Mouse (Mus musculus) CD4-positive, CD25-positive, alpha-beta regulatory T cell, adult 4 months (primary cell): ENCODE data around the gene Mef2b. TPM values are rescaled to one million over a fixed set of nuclear protein-coding genes. Genes with fewer than 3 reads are reported as not detected.

Experiments
- ATAC-seq: one replicate; pipeline ENCODE4 v1.8.0; 2017
- polyA plus RNA-seq, 2 experiments: library from polyadenylated mRNA; unstranded; fragments of 100-300 nt; shearing (Covaris generic); gene quantifications; one replicate each; pipeline ENCODE4 v1.2.1; 2017

The Mef2b gene
- polyA plus RNA-seq, 2 experiments from 2014 or later = 1.5 TPM; not detected in 1

DNA sequence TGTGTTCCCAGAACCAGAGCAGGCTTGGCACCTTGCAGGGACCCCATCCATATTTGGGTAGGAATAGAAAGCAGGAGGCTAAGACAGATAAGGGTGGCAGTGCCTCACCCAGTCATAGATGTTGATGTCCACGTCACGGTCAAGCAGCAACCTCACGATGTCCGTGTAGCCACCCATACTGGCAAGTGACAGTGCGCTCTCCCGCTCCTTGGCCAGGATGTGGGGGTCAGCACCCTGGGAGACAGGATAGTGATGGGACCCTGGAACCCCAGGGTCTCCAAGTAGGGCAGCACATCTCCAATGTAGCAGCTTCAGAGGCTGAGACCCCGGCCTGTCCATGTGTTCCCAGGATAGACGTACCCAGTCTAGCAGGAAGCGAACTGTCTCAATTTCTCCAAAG lies 4.6 kb upstream of the Mef2b start:
- no peak for ATAC-seq

DNA sequence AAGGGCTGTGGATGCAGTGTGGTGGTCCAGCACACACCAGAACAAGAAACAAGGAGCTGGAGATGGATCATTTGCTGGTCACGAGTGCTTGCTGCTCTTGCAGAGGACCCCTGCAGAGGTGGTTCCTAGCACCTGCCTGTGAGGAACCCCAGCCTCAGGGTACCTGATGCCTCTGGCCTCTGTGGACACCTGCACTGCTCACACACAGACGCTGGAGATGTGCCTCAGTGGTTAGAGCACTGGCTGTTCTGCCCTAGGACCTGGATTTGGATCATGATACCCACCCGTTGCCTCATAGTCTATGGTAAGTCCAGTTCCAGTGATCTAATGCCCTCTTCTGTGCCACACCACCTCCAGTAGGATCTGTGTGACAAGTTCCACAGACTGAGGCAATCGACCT lies 2.9 kb upstream of the Mef2b start:
- ATAC-seq = no peak

DNA sequence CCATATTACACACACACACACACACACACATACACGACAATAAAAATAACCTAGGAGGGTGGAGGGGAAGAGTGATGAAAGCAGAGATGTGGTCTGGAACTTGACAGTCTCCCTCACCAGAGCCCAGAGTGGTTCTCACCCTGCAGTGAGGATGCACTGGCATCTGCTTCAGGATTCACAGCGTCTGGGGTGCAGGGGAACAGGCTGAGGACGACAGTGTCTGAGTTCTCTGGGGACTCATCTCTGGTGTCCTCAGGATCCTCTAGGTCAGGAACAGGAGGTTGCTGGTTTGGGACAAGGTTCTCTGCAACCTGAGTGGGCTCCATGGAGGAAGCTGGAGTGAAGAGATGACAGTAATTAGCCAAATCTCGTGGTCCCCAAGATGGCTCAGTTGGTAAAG lies 1.6 kb upstream of the Mef2b start:
- no peak for ATAC-seq

DNA sequence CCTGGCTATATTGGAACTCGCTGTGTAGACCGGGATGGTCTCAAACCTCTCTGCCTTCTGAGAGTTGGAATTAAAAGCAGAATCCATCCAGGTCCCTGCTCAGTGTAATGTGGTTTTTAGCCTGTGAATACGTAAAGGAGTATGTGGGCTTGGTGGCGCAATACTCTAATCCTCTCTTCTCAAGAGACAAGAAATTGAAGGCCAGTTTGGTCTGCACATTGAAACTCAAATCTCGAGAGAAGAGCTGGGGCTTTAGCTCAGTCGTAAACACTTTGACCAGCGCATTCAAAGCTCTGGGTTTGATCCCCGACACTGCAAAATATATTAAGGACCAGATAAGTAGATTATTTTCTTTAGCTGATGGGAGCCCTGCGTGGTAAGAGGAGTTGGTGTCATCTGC lies 470 bp downstream of the Mef2b start:
- no peak for ATAC-seq

DNA sequence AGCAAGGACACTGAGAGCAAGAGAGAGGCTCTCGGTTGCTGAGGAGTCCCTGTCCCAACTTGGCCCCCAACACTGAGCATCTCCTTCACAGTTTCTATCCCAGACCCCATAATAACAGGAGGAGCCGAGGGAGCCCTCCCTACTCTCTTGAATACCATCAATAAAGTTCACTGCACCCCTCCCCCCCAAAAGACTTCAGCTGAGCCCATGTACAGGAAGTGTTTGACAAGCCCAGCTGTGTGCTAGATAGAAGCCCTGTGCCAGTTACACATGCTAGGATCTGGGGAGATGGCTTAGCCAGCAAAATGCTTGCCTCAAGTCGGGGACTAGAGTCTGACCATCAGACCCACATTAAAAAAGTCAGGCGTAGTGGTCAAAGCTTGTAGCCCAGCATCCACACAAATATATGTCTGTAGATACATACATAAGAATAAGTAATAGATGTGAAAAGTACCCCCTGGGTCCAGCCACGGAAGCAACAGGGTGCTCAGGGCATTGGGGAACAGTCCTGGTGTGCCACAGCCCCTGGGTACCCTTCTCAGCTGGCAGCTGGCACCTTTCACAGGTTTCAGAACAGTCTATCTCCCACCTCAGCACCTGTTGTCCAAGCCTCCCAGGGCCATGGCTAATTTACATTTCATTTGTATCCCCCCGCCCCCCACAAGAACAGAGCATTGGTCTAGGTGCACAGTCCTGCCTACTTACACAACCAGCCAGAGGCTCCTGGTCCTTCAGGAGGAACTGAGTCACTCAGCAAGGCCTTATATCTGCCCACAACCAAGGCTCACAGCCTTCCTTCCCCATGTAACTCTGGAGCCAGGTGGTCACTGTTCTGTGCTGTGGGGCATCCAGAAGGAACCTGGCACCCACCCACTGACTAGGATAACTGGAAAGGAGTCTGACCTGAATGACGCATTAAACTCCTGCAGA lies 8.4 kb downstream of the Mef2b start:
- ATAC-seq = no peak

DNA sequence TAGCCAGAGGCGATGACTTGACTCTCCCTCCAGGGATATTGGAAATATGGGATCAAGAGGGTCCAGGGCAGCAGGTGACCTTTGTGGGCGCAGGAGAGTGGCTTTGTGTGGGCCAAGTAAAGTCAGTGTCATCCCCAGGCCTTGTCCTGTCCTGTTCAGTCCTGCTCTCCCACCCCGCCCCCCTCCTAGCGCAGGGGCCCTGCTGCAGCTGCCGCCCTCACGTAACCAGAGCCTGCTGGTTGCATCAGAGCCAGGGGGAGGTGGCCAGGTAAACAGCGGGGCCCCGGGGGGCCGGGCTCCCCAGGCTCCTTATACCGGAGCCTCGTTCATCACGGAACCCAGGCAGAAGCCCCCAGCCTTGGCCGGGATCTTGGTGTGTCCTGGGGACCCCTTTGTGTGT lies 10.6 kb downstream of the Mef2b start:
- ATAC-seq = no peak

DNA sequence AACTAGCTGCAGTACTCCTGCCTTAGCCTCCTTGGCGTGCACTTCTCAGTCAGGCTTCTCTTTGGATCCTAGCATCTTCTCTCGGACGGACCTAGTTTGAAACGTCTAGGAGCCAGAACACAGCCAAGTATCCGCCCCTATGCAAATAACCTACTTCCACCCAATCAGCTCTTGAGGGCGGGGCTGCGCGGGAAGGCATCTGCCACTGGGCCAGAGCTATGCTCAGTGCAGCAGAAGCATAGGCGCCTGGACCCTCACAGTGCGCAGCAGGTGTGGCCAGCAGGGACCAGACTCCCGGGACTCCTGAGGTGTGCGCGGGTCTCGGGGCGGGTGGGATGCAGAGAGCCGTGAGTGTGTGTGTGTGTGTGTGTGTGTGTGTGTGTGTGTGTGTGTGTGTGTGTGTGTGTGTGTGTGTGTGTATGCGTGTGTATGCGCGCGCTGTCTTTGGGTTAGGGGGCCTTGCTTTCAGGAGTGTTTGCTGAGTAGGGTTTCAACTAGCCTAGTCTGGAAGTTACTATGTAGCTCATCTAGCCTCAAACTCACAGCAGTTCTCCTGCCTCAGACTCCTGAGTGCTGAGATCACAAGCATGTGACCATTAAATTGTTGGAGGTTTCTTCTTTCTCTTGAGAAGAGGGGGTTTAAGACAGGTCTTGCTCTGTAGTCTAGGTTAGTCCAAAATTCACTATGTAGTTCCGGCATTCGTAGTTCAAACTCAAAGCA lies 13.2 kb downstream of the Mef2b start:
- peak; percentile 94 for ATAC-seq

DNA sequence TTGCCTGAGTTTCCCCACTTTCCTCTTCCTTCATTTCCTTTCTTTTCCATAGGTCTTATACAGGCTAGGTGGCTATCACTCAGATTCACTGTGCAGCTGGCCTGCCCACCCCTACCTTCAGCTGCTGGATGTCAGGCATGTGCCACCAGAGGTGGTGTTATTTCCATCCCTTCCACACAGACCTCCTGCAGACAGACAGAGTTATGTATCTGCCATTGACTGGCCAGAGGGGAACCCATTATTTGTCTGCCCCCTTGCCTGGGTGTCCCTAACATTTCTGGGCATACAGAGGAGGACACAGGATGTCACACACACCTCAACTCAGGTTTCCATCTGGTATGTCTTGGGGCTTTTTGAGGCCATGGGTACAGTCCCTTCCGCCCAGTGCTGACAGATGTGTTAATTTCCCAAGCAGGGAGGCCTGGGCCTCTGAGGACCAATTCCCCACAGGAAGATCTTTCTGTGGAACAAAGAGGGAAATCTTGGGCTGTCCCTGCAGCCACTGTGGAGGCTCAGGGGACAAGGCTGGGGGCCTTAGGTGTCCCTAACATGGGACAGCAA lies 17.8 kb downstream of the Mef2b start:
- no peak for ATAC-seq

DNA sequence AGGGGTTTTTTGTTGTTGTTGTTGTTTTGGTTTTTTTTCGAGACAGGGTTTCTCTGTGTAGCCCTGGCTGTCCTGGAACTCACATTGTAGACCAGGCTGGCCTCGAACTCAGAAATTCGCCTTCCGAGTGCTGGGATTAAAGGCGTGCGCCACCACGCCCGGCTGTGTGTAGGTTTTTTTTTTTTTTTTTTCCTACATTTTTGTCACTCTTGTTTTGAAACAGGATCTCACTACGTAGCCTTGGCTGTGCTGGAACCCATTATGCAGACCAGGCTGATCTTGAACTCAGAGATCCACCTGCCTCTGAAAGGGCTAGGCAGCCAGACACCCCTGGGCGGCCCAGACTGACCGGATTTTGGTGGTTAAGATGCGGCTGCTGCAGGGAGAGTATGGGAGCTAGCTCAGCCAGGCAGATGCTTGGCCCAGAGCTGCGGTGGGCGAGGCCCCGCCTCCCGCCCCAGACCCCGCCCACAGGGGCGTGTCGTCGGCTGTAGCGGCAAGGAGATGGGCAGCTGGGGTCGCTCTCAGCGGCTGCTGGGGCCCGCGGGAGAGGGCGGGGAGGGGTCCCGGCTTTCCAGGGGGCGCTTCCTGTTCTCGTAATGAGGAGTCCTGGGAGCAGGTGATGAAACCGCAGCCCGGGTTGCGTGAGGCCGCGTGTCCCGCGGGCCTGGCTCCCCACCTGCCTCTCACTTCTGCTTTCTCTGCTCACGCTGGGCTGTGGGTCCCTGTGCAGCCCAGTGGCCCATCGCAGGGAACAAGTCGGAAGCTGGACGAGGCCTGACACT lies 18.8 kb downstream of the Mef2b start:
- peak; percentile 76 for ATAC-seq

DNA sequence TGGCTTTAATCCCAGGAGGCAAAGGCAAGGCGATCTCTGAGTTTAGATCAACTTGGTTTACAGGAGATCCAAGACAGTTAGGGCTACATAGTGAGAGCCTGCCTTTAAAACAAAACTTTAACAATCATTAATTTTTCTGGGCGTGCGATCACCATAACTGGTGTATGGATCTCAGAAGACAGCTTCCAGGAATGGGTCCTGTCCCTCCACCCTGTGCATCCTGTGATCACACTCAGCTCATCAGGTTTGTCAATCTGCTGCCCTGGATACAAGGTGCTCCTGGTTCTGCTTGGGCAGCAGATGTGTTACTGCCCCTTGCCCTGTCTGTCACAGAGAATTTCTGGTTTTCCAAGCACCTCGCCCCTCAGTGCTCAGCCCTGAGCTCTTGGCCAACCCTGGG lies 19.7 kb downstream of the Mef2b start:
- ATAC-seq = no peak

DNA sequence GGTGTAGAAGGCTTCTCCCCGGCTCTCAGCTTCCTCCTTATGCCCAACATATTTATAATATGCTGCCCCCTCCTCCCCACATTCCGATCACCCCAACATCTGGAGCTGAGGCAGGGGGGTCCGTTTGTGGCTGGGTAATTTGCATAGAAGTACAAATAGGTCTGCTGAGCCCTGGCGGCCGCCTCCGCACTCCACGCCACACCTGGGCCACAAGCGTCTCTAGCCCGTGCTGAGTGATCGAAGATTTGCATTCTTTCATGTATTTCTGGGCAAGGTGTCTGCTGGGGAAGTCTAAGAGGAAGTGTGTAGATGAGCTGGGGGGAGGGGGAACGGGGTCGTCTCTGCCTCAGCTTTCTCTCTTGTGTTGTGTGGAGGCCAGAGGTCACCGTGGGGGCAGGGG lies 20.5 kb downstream of the Mef2b start:
- ATAC-seq = peak; percentile 58

DNA sequence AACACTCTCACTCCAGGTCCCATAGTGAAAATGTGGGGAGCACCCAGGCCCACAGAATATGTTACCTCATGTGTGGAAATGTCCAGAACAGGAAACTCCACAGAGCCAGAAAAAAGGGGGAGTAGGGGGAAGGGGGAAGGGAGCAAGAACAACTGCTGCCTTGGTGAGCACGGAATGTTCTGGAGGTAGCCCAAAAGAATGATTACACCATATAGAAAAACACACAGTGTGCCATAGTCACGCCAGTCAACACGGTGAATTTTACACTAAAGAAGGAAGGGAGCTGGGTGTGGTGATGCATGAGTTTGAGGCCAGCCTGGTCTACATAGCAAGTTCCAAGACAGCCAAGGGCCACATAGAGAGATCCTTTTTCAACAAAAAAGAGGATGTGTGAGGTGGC lies 23.8 kb downstream of the Mef2b start:
- no peak for ATAC-seq

DNA sequence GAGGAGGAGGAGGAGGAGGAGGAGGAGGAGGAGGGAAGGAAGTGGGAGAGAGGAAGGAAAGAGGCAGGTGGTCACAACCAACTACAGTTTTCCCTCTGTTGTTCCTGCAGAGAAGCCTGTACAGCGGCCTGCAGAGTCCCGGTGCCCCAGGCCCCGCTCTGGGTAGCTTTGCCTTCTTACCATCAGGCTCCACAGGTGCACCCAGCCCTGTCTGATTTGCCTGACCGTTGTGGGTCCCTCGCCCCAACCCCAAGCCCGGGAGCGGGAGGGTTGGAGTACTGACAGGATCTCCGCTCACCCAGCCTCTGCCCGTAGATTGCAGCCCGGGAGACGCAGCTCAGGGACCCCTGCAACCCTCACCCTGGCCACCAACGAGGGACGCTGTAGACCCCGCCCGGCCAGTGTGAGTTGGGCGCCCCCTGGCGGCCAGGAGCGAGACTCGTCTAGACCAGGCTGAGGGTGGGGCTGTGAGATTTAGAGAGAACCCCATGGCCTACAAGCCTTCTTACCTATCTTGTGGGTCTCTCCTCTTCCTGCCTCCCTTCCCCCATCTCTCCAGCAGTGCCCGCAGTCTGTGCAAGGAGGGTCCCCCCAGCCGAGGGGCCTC lies 27.1 kb downstream of the Mef2b start:
- peak; percentile 89 for ATAC-seq

DNA sequence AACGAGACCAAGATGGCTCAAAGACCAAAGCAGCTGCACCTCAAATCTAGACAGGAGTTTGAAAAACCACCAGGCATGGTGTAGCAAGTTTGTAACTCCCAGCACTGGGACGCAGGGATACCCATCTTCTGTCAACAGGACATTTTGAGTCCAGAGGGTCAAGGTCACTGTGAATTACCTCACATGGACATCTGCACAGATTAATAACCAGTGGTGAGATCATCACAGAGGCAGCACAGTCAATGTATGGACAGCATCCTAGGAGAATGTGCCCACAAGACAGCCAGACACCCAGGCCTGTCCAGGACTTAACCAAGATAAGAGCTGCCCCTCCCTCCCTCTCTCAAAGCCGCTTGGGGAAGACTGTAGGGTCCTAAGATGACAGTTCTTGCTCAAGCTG lies 30.6 kb downstream of the Mef2b start:
- no peak for ATAC-seq

DNA sequence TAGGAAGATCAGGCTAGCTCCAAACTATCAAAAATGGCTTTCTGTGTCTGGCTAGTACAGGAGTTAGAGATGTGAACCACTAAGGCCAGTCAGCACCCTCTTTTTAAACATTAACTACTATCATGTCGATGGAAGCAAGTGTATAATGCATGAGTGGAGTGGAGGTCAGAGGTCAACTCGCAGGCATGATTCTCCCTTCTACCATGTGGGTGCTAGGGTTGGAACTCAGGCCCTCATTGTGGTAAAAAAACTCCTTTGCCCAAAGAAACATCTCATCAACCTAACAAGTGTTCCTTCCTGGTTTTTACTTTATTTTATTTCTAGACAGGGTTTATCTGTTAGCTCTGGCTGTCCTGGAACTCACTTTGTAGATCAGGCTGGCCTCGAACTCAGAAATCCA lies 31.2 kb downstream of the Mef2b start:
- no peak for ATAC-seq

DNA sequence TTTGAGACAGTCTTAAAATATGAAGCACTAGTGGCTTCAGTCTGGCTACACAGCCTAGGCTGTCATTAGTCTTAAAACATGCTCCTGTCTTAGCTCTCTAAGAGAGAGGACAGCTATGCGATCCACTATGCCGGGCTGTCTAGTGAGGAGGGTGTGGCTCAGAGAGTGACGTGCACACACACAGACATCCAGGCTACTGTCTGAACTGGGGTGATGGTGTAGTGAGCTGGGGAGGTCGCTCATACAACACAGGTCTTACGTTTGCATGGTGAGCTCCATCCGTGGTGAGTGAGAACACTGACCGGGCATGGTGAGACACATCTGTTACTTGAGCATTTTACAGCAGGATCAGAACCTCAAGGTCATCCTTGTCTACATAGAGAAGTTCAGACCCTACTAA lies 31.7 kb downstream of the Mef2b start:
- no peak for ATAC-seq

DNA sequence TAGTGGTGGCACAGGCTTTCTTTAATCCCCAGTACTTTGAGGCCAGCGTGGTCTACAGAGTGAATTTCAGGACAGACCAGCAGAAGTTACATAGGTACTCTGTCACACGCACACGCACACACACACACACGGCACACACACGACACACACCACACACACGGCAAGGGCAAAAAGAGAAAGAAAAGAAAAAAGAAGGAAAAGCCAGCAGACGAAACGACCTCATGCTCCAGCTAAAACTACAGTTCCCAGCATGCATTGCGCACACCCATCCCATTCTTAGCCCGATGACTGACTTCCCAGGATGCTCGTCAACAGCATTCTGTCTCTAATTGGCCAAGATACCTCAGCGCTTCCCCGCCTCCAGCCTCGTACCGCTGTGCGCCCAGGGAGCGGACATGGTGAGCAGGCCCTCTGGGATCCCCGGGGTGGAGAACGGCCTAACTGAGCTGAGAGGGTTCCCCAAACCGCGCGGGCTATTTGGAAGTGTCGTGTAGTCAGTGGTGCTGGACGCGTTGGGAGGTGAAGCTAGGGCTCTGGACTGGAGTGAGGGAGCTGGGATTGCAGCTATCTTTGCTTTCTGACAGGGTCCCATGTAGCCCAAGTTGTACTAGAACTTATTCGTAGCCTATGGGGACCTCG lies 32.7 kb downstream of the Mef2b start, which contains the start of gene Tmem161a:
Gene Tmem161a, plus strand, starts transcription at position 314 of the 639 bp plus-strand sequence.
- ATAC-seq = peak; percentile 100

DNA sequence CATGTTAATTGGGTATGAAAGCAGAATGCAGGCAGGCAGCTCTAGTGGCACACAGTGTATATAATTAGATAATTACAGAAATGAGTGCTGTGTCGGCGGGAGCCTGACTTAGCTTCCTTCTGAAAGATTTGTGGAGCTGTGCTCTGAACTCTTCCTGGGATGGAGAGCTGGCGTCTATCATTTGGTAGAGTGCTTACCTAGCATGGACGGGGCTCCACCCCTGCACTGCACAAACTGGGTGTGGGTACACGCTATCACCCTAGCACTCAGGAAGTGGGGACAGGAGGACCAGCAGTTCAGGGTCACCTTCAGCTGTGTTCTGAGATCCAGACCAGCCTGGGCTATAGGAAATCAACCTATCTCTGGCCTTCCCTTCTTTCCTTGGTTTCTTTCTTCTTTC lies 33.8 kb downstream of the Mef2b start:
- ATAC-seq = no peak

DNA sequence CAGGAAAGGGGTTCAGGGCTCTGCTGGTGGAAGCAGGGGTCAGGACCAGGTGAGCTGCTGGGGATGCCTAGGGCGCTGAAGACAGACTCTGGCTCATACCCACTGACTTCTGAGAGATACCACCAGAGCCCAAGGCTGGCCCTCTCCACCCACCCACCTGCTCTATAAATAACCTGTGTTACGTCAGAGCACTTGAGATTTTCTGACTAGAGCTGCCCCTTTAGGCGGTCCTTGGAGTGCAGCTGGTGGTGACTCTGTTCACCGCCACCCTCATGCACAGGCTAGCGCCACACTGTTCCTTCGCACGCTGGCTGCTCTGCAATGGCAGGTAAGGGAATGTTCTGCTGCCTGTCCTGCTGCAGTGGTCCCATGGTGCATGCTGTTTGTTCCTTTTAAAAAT lies 34.6 kb downstream of the Mef2b start:
- ATAC-seq = no peak

DNA sequence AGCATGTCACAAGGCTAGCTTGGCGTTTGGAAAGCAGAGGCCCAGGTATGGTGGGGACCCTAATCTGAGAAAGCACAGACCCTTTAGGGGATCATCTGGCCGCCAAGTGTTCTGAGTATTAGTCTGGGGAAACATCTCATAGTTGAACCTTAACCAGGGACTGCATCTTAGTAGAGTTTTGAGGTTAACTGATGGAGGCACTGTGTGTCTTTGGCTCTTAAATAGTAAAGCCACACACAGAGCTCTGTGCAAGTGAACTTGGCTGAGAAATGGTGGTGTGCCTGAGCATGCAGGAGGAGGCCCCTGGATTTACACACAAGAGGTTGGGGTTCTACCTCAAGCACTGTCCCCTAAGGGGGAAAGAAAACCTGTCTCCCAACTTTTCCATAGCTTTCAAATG lies 38.7 kb downstream of the Mef2b start:
- no peak for ATAC-seq

DNA sequence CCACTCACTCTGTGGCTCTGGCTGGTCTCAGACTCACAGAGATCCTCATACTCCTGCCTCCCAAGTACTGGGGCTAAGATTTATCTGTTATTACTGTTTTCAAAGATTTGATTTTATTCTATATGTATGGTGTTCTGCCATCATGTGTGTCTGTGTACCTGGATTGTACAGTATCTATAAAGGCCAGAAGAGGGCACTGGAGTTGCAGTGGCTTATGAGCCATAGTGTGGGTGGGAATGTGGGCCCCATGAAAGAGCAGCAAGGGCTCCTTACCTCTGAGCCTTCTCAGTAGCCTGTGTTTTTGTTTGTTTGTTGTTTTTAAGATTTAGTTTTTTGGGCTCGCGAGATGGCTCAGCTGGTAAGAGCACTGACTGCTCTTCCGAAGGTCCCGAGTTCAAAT lies 39.6 kb downstream of the Mef2b start:
- ATAC-seq = peak; percentile 34
